Mouse (Mus musculus) granulocyte monocyte progenitor cell, adult 5-6 weeks (primary cell): ENCODE results near the gene Klhl5. TPM values are rescaled to one million over a fixed set of nuclear protein-coding genes. Genes with fewer than 3 reads are reported as not detected.

ENCODE experiments used
- ATAC-seq: replicated peaks from 2 replicates; pipeline ENCODE4 v1.8.0; 2016; ENCODE audit warnings: mild to moderate bottlenecking, moderate TSS enrichment, inconsistent platforms; ENCODE audit not compliant: poor library complexity, severe bottlenecking
- total RNA-seq, 2 experiments: library from RNA; stranded (forward) in 1 of 2; stranded (reverse) in 1 of 2; fragments of 200-712, 200-1000 nt in 1 of 2; fragments of >200 nt in 1 of 2; fragmentation: Nextera tagmentation in 1 of 2; gene quantifications; 2 replicates each; pipeline ENCODE4 v1.2.3; 2014 to 2017

Gene Klhl5
- total RNA-seq (2014; fragmentation: Nextera tagmentation) (96.8 and 101 TPM in 2 replicates), total RNA-seq (2017) (73.9 and 75.1 TPM in 2 replicates)

DNA sequence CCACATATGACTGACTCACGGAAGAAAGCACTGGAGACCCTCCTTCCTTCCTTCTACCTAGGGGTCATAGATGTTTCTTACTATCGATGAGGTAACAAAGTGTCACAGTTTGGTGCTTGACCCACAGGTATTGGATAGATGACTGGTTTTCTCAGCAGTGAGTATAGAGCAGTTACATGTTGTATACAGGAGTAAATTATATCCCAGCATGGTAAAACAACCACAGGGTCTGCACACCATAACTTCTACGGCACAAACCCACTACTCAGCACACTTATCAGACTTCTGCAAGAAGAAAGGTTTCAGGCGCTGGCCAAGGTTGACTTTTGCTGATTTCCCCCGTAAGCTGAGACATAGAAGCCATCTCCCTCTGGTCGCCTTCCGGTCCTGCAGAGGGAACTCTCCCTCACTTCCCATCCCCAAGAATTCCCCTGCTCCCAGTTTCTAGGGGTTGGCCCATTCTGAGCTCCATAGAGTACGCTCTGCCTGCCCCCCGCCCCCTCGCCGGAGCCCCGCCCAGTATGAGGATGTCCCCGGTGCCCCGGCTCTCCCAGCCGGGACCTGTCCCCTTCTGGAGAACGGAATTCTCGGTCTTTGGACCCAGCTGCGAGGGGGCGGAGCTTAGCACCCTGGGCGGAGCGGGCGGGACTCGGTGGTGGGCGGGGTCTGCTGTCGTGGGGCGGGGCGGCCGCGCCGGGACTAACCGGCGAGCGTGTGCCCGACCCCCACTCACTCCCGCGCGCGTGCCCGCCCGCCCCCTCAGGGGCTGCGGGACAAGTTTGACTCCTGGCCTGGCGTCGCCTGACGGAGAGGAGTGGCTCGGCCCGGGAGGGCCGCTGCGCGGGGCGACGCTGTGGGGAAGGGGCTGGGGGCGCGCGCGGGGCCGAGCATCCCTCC, at the start of gene Klhl5:
Klhl5 (plus strand) TSS at position 664 of the 897 bp plus-strand sequence.
- peak; percentile 71 for ATAC-seq

DNA sequence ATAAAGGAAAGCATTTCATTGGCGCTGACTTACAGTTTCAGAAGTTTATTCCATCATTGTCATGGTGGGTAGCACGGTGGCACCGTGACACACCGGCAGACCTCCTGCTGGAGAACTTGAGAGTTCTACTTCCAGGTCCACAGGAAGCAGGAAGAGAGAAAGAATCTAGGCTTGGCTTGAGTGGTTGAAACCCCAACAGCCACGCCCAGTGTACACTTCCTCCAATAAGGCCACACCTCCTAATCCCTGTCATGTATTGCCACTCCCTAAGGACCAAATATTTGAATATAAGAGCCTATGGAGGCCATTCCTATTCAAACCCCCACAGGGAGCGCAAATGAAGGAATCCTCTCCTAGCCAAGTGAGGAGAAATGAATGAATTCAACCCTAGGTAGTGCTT, 49.7 kb upstream of the Klhl5 start:
- ATAC-seq, result no peak

DNA sequence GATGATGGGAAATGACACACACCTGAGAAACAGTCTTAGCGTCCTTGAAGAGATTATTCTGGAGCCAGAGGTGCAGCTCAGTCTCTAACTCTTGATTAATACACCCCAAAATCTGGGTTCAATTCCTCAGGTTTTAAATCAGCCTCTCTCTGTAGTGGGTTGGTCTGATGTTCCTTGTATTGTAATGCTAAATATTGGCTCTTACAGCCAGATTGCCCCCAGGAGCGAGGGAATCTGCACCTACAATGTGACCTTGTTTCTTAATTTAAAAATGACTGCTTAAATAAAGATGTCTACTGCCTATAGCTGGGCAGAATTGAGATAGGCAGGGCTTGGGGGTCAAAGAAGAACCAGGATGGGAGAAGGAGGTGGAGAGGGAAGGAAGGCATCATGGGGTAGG, 47.5 kb upstream of the Klhl5 start:
- no peak for ATAC-seq

DNA sequence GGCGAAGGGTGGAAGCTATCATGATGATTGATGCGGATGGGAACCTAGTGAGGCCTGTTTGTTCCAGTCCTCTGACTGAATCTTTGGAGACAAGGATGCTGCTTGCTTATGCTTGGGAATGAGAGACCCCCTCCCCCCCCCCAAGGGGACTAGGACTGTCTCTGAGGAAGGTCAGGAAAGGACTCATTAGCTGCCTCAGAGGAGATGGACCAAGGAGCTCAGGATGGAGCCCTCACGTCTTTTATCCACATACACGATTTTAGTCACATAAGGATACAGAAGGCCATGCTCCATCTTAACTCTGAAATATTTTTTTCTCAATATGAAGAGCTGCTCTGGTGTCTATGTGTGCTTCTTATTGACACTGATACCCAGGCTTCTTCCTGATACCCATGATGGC, 45.1 kb upstream of the Klhl5 start:
- no peak for ATAC-seq

DNA sequence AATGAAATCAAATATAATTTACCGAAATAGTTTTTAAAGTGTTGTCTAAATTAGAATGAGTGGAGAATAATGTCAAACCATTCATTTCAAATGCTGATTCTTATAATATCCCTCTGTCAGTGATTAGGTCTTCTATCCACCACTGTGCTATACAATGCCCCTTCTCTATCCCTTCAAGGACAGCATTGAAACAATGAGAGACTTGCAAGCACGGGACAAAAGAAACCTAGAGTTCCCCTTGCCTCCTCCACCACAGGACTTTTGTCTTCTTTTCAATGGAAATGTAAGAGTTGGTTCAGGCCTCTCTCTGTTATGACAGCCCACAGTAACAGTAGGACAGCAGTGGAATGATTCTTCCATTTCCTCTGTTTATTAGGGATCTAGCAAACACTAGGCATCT, 44.1 kb upstream of the Klhl5 start:
- no peak for ATAC-seq

DNA sequence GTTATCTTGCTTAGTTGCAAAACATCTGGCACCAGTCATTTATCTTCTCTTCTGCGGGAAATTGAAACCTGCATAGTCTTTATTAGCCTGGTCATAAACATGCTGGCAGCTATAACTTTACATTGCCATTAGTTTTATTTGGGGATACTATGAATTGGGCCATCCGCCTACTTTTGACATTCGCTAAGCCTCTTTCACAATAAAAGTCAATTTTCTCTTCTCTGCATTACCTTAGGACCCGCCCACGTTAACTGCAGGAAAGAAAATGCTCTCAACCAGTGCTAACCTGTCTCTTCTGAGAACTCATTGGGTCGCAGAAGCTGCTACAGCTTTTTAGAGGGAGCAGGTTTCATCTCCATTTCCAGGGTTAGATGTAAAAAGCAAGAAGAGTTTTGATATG, 39.2 kb upstream of the Klhl5 start:
- ATAC-seq, result no peak

DNA sequence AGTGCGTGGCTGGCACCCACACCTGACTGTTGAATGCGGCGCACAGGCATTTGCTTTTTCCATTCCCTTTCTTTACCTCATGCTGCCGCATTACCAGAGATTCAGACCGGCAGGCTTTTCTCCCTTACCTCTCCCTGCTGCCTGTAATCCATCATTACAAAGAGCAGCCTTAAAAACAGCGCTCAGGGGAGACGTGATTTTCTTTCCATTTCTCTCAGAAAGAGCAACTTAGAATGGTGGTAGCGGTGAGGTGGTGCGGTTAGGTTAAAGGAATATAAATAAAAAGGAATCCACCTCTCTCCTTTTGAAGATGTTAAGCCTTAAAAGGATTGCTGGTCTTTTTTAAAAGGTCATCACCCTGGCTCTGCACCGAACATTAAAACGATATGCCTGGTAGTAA, 37.5 kb upstream of the Klhl5 start:
- no peak for ATAC-seq

DNA sequence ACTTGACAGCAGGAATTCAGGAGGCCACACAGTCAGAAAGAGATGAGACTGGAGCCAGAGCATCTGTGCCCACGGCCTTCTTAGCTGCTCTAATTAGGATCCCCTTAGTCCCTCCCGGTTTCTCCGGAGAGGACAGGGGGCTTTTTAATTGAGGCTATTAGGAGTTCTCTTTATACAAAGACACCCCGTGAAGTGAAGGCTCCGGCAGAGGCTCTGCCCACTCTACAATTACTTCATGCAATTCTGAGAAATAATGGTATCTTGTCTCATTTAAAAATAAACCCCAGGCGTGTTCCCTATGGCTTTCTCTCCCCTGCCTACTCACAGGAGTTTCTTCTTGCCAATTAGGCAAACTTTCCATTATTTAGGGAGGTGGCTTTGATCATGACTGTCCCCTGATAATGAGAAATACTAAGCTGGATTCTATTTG, 35.6 kb upstream of the Klhl5 start:
- ATAC-seq, result no peak

DNA sequence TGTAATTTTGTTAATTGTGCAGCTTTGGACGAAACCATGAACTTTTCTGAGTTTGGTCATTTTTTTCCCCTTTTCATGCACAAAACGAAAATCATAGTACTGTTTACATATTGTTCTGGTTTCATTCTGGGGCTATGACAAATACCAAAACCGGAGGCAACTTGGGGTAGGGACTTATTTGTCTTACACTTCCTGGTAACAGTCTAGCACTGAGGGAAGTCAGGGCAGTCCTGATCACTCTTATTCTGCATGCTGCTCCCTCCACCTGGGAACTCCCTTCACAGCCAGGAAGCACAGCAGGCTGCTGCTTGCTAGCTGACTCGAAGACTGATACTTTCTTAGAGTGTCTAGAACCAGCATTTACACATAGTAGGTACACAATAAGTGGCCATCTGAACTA, 34.1 kb upstream of the Klhl5 start:
- ATAC-seq, result no peak

DNA sequence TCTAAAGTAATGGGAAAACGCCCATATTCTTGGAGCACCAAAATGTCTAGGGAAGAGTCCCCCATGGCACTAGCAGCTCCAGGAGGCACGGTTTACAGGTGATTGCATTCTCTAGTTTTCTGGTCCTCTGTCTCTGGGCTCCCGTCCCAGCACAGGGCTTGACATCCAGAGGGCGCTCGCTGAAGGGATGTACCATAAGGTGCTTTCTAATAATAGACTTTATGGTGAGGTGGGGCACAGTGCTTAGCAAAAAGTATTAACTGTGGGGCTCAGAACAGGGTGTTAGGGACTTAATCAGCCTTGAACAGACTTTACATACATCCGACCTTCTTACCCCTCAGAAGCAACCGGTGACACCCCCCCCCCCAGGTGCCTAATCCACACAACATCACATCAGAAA, 32.6 kb upstream of the Klhl5 start:
- ATAC-seq, result no peak

DNA sequence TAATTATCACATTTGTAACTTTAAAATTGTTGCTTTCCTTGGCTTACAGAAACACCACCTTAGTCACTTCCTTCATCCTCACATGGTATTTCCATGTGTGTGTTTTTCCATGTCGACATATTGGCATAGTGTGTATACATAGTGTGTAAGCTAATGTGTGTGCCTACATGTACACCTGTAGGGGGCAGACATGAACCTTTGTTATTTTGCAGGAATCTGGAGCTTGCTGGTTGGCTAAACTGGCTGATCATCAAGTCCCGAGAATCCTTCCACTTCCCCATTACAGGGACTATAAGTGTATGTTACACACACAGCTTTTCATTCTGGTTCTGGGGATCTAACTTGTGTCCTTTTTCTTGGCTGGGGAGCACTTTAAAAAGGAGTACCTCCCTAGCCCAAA, 31.3 kb upstream of the Klhl5 start:
- peak; percentile 89 for ATAC-seq

DNA sequence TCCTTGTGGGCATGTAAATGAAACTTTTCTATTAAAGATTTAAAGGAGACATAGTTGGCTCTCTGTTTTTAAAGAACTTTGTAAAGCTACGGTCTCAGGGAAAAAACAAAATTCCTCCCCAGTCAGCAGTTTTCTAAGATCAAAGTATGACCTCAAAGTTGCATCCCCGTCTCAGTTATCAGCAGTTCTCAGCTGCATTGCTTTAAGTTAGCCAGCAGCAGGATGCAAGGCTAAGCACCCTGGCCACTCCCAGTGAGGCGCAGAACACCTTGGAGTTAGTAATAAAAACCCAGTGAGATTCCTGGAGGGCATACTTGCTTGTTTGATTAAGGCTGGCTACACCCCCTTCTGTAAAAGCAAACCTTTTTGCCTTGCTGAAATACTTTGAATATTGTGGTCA, 30.6 kb upstream of the Klhl5 start:
- ATAC-seq, result no peak

DNA sequence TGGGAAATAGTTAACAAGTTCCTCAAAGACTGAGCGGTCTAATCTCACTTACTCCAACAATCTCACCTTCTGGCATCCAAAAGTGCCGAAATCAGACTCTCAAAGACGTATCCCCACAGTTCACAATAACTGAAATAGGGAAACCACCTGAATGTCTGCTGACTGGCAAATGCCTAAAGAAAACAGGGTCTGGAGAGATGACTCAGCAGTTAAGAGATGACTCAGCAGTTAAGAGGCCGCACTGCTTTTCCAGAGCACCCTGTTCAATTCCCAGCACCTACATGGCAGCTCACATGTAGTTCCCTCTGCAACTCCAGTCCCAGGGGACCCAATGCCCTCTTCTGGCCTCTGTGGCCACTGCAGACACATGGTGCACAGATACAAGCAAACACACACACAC, 29.3 kb upstream of the Klhl5 start:
- 0 out of 2 replicates have a peak, but pooled peaks have one; percentile 18 for ATAC-seq

DNA sequence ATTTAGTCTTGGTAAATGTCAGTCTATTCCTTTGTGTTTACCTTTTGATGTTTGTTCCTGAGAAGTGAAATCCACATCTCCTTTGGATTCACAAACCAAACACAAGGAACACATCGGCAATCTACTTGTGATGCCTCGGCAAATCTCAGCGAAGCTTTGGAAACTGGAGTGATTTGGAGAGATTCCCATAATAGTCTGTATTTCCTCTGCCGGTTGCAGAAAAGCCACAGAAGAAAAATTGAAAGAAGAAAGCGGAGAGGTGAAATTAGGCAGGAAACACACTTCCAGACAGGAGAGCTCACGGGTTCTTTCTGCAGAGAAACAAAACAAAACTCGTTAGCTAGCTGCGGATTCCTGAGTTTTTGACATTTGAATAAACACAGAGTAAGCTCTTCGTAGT, 27.5 kb upstream of the Klhl5 start:
- no peak for ATAC-seq

DNA sequence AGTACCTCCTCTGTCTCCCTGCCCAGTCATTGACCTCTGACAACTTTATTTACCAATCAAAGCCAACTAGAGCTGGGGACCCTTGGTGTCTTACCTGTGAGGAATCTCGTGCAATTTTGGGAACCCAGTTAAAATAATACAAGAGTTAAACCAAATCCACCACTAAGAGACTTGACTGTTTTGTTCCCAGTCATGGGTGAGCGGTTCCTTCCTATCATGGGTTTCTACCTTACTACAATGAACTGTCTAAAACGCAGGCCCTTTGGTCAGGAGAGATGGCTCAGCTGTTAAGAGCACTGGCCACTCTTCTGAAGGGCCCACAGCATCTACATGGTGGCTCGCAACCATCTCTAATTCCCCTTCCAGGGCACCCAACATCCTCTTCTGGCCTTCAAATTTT, 25.5 kb upstream of the Klhl5 start:
- ATAC-seq, result no peak

DNA sequence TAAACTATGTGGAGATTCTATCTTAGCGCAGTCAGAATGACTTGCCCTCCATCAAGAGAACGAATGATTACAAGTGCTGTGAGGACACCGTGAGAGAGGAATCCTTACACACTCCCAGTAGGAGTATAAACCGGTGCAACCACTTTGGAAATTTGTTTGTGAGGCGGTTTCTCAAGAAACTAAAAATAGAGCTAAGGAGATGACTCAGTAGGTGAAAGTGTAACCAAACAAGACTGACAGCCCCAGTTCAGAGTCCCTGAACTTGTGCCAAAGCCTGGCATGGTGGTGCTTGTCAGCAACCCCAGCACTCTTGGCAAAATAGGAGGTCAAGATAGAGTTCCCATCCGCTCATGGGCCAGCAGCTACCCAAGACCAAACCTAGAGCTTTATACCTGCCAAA, 20.8 kb upstream of the Klhl5 start:
- ATAC-seq, result peak; percentile 41

DNA sequence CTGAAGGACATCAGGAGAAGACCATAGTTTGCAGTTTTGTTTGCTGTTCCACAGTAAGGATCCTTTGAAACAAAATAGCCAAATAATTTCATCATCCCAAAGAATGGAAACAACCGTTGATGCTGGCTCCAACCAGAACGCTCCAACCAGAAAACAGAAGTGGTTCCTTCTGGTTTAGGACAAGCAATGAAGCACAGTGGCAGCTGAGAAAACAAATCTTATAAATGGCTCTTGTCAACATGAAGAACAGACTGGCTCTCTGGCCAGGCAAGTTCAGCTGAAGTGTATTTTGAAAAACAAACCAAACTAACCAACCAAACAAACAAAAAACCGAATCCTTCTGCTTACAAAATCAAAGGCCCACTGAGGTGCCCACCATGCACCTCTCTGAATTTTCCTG, 17.6 kb upstream of the Klhl5 start:
- ATAC-seq, result peak; percentile 30

DNA sequence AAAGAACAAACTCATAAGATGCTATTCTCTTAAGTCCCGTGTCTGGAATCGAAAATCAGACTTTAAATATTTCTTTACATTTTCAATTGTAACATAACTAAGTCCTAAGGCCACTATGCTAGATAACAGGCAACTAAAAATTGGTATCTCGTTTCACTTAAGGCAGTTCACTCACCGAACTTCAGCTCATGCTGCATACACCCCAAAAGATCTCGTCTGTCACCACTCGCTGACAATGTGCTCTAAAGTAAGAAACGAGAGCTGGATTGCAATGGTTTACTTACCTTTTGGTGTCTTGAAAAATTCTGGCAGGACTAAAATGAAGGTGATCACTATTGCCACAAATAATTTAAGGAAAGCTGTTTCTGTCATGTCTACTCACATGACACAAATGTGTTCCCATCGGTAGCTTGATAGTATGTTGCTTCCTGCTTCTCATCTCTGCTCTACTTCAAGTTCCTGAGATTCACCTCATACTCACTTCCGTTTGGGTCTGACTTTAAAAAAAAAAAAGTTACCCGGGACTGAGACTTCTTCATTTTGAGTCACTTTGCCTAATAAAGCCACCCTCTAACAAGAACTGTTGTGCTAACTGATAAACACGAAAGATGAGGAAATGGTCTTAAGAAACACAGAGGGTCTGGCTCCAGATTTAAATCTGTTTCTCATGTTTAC, 16.0 kb upstream of the Klhl5 start:
- peak; percentile 75 for ATAC-seq

DNA sequence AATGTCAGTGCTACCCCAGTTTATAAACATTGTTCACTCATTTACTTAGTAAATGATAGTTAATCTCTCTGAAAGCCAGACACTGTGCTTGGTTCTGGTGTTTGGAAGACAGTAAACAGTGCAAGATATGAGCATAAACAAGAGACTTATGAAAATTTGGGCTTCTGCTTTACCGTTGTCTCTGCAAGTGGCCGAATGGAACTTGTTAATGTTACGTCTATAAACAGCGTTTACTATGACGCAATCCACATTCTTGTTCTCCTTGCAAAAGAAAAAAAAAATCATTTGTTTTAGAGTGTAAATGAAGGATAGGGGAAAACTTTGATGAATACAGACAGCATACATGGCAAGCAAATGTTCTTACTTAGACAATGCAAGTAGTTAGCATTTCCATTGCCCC, 15.4 kb upstream of the Klhl5 start, which contains the start of gene Tmem156:
Tmem156 (minus strand) TSS at position 212 of the 400 bp plus-strand sequence.
- peak; percentile 37 for ATAC-seq

DNA sequence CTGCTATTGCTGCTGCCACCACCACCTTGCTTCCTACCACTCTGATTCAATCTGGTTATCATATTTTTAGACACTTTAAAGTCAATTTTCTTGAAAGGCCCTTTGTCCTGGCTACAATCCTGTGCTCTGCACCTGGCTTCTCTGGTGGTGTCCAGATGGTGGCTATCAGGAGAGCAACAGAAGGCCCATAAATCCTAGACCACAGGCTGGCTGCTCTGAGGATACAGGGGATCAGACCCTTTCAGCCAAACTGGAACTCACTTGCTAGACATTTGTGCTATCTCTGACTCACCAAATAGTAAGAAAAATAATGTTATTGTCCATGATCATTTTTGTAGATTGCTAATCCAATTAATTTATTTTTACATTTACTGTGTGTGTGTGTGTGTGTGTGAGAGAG, 13.6 kb upstream of the Klhl5 start:
- no peak for ATAC-seq

DNA sequence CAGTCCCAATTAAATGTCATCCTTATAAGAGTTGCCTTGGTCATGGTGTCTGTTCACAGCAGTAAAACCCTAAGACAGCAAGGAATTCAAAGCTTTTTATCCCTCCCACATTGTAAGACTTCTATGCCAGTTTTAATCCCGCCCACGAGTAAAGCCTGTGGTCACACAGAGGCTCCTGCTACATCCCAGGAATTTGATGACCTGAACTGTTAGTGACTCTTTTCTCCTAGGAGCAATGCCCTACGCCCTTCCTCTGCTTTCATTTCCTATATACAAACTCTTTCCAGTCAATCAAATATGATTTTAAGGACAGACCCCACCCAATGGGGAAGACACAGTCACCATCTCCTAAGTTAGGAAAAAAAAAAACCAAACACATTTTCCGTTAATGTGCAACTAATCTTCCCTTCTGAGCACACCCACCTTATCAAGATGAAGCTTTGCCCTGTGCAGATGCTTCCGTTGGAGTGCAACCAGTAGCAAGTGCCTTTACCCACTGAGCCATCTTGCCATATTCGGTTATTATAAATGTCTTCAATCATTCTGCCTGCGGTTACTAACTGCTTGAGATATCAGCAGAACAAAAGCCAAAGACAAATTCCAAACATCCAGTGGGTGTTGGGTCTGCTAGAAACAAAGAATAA, 12.3 kb upstream of the Klhl5 start:
- no peak for ATAC-seq
